Mouse (Mus musculus) stomach, embryonic 14.5 days (tissue): ENCODE data around the gene Apeh. TPM values are rescaled to one million over a fixed set of nuclear protein-coding genes. Genes with fewer than 3 reads are reported as not detected.
A peak's percentile ranks its signal among the peaks of the same experiment; 100 is the strongest.

Source experiments
- ATAC-seq: fragments of 200-750 bp; cut with Nextera tagmentation; 2 replicates; pipeline ENCODE4 v1.8.0; 2017; ENCODE audit warnings: low read depth, moderate TSS enrichment; ENCODE audit not compliant: insufficient number of reproducible peaks, insufficient read depth, low FRiP score
- H3K27ac ChIP-seq: fragments of 300-500 bp; sonication (generic); 2 replicates; pipeline ENCODE4 v1.5.1; 2014; ENCODE audit warnings: mild to moderate bottlenecking, low read length, moderate library complexity, mixed read lengths
- H3K27me3 ChIP-seq: fragments of 300-500 bp; sonication (generic); 2 replicates; pipeline ENCODE4 v1.6.1; 2014; ENCODE audit warnings: low read length, control low read depth, mixed read lengths; ENCODE audit not compliant: control insufficient read depth, insufficient read depth
- H3K36me3 ChIP-seq: fragments of 300-500 bp; sonication (generic); 2 replicates; pipeline ENCODE4 v1.6.1; 2014; ENCODE audit warnings: mild to moderate bottlenecking, control low read depth, low read length, moderate library complexity, mixed read lengths; ENCODE audit not compliant: control insufficient read depth, insufficient read depth
- H3K4me1 ChIP-seq: fragments of 300-500 bp; sonication (generic); 2 replicates; pipeline ENCODE4 v1.6.1; 2014; ENCODE audit warnings: low read length, control low read depth, mixed read lengths; ENCODE audit not compliant: control insufficient read depth, insufficient read depth
- H3K4me2 ChIP-seq: fragments of 300-500 bp; sonication (generic); replicated peaks from 2 replicates; pipeline ENCODE4 v1.6.1; 2014; ENCODE audit warnings: low read depth, low read length, control low read depth
- H3K4me3 ChIP-seq: fragments of 300-500 bp; sonication (generic); 2 replicates; pipeline ENCODE4 v1.5.1; 2014; ENCODE audit warnings: low read depth, low read length, control low read depth
- H3K9ac ChIP-seq: fragments of 300-500 bp; sonication (generic); replicated peaks from 2 replicates; pipeline ENCODE4 v1.6.1; 2014; ENCODE audit warnings: low read depth, mild to moderate bottlenecking, control low read depth, low read length, moderate library complexity, mixed read lengths
- H3K9me3 ChIP-seq: fragments of 300-500 bp; sonication (generic); 2 replicates; pipeline ENCODE4 v1.6.1; 2016; ENCODE audit warnings: low read depth, low read length, control low read depth; ENCODE audit not compliant: control insufficient read depth
- WGBS: fragments of 180-500 bp; shearing (Covaris S2); extraction: QIAGEN DNeasy Blood & Tissue Kit; methylation state at CpG from one replicate; pipeline ENCODE4 v1.1.7; 2014; 5-methylcytosine and 5-hydroxymethylcytosine counted together
- polyA plus RNA-seq: library from polyadenylated mRNA; unstranded; fragments of >200 nt; fragmentation: Nextera tagmentation; extraction: Ambion mirVana; gene quantifications from 2 replicates; pipeline ENCODE4 v1.2.1, GENCODE M21; 2014

Gene Apeh
- 52.2 and 58.0 TPM in 2 replicates for polyA plus RNA-seq

- Histone ChIP-seq H3K9me3 (no peaks in the 10 kb centered on the region), H3K9ac (peak within 1 kb of the TSS; percentile 43), H3K4me2 (peak within 1 kb of the TSS; percentile 67), H3K4me1 (peaks cover 15% of the 10 kb centered on the region; the same call in 1 of the 2 replicates), H3K27me3 (no peaks in the 10 kb centered on the region), H3K27ac (peak within 1 kb of the TSS; percentile 68), H3K4me3 (peak within 1 kb of the TSS; percentile 69), H3K36me3 (peaks cover 26% of the 10 kb centered on the region)
- under 1% methylated on average over 52 of the region's 52 CpGs for WGBS
- peak; percentile 95 for ATAC-seq
These were observed at the start of gene Apeh for GRCm38 (mm10) chr9:108094184-108094941. Gene Apeh (minus strand): TSS chr9:108094606.

- 82% methylated on average over 2 of the region's 2 CpGs for whole genome bisulfite sequencing
- no peak for ATAC-seq
These were observed 49.1 kb upstream of the Apeh start for GRCm38 (mm10) chr9:108143470-108143869.

GRCm38 (mm10) chr9:108141387-108141786 lies 47.0 kb upstream of the Apeh start:
- WGBS = 79% methylated on average over 10 of the region's 10 CpGs
- no peak for ATAC-seq
- H3K4me2 ChIP-seq = no peak overlapping the region

More at GRCm38 (mm10) chr9:108143470-108143869, 49.1 kb upstream of the Apeh start:
- H3K4me3 ChIP-seq = no peak overlapping the region
- no peaks in the 10 kb centered on the region for H3K36me3 ChIP-seq
- H3K9me3 ChIP-seq = no peaks in the 10 kb centered on the region
- H3K27me3 ChIP-seq = no peaks in the 10 kb centered on the region
- no peak overlapping the region for H3K27ac ChIP-seq
- no peaks in the 10 kb centered on the region for H3K4me1 ChIP-seq
- no peak overlapping the region for H3K9ac ChIP-seq
- no peak overlapping the region for H3K4me2 ChIP-seq

GRCm38 (mm10) chr9:108139963-108140695 lies 45.7 kb upstream of the Apeh start:
- no peak for ATAC-seq
- WGBS = 75% methylated on average over 7 of the region's 7 CpGs
- H3K27me3 ChIP-seq = no peaks in the 10 kb centered on the region
- H3K4me2 ChIP-seq = no peak overlapping the region
- no peak overlapping the region for H3K27ac ChIP-seq
- H3K4me3 ChIP-seq = no peak overlapping the region
- peaks cover 6% of the 10 kb centered on the region; the same call in 1 of the 2 replicates for H3K4me1 ChIP-seq
- no peak overlapping the region for H3K9ac ChIP-seq
- H3K36me3 ChIP-seq = no peaks in the 10 kb centered on the region
- no peaks in the 10 kb centered on the region for H3K9me3 ChIP-seq

More at GRCm38 (mm10) chr9:108141387-108141786, 47.0 kb upstream of the Apeh start:
- Histone ChIP-seq H3K27ac (no peak overlapping the region), H3K27me3 (no peaks in the 10 kb centered on the region), H3K4me3 (no peak overlapping the region), H3K36me3 (no peaks in the 10 kb centered on the region), H3K9me3 (no peaks in the 10 kb centered on the region), H3K9ac (no peak overlapping the region), H3K4me1 (peaks cover 6% of the 10 kb centered on the region; the same call in 1 of the 2 replicates)

- no peaks in the 10 kb centered on the region for H3K36me3 ChIP-seq
- WGBS = 88% methylated on average over 17 of the region's 17 CpGs
- H3K27me3 ChIP-seq = no peaks in the 10 kb centered on the region
- no peak overlapping the region for H3K4me2 ChIP-seq
- H3K4me1 ChIP-seq = peaks cover 6% of the 10 kb centered on the region; the same call in 1 of the 2 replicates
- H3K9ac ChIP-seq = no peak overlapping the region
- no peak overlapping the region for H3K27ac ChIP-seq
- H3K4me3 ChIP-seq = no peak overlapping the region
- no peak for ATAC-seq
- no peaks in the 10 kb centered on the region for H3K9me3 ChIP-seq
These were observed 45.0 kb upstream of the Apeh start for GRCm38 (mm10) chr9:108139169-108139962.

GRCm38 (mm10) chr9:108138118-108138517 lies 43.7 kb upstream of the Apeh start:
- H3K4me2 ChIP-seq = no peak overlapping the region
- no peak for ATAC-seq
- H3K27ac ChIP-seq = no peak overlapping the region
- no peaks in the 10 kb centered on the region for H3K9me3 ChIP-seq
- no peak overlapping the region for H3K9ac ChIP-seq
- 75% methylated on average over 6 of the region's 6 CpGs for whole genome bisulfite sequencing
- no peaks in the 10 kb centered on the region for H3K27me3 ChIP-seq
- H3K36me3 ChIP-seq = no peaks in the 10 kb centered on the region
- H3K4me1 ChIP-seq = peaks cover 6% of the 10 kb centered on the region; the same call in 1 of the 2 replicates
- no peak overlapping the region for H3K4me3 ChIP-seq

- Histone ChIP-seq H3K36me3 (no peaks in the 10 kb centered on the region), H3K9me3 (no peaks in the 10 kb centered on the region), H3K4me1 (peaks cover 6% of the 10 kb centered on the region; the same call in 1 of the 2 replicates), H3K9ac (no peak overlapping the region), H3K27ac (no peak overlapping the region), H3K4me2 (no peak overlapping the region), H3K27me3 (no peaks in the 10 kb centered on the region), H3K4me3 (no peak overlapping the region)
- ATAC-seq = no peak; the same call in 1 of the 2 replicates
- WGBS = 29% methylated on average over 17 of the region's 17 CpGs
These were observed 43.1 kb upstream of the Apeh start for GRCm38 (mm10) chr9:108137523-108137922.

GRCm38 (mm10) chr9:108136930-108137462 lies 42.6 kb upstream of the Apeh start:
- no peak overlapping the region for H3K27ac ChIP-seq
- ATAC-seq = no peak

More at GRCm38 (mm10) chr9:108136930-108137462, 42.6 kb upstream of the Apeh start:
- H3K9me3 ChIP-seq = no peaks in the 10 kb centered on the region
- H3K4me2 ChIP-seq = no peak overlapping the region
- peaks cover 6% of the 10 kb centered on the region; the same call in 1 of the 2 replicates for H3K4me1 ChIP-seq
- WGBS = 78% methylated on average over 6 of the region's 6 CpGs
- H3K4me3 ChIP-seq = no peak overlapping the region
- no peaks in the 10 kb centered on the region for H3K36me3 ChIP-seq
- H3K9ac ChIP-seq = no peak overlapping the region
- no peaks in the 10 kb centered on the region for H3K27me3 ChIP-seq
